Mouse (Mus musculus): ENCODE results near the gene Rngtt. TPM values are rescaled to one million over a fixed set of nuclear protein-coding genes. Genes with fewer than 3 reads are reported as not detected.

Gene Rngtt
- total RNA-seq, 2 experiments from 2014 or later = 25.3 to 27.2 TPM

DNA sequence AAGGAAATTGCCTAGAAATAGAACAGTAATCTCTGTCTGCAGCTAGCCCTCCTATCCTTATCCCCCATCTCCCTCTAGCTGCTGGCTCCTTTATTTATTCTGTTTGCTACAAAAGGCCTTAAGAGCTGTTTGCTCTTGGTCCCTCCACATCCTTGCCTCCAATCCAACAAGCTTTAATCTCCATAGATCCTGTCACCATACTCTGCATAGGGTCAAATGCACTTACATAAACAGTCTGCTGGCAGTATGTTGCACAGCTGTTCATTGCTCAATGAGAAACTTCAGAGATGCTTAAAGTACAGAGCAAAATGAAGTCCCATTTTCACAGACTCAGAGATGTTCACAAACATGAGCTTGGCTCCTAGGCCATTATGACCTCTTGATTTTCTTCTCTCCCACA, 196.5 kb downstream of the Rngtt start:
- no peak for DNase-seq (ENCODE audit: extremely low spot score in 1 of 2, low spot score in 1 of 2)

- DNase-seq (ENCODE audit: extremely low spot score in 1 of 2, low spot score in 1 of 2) = no peak
Observed at GRCm38 (mm10) chr4:33510544-33510943, 200.4 kb downstream of the Rngtt start.

DNA sequence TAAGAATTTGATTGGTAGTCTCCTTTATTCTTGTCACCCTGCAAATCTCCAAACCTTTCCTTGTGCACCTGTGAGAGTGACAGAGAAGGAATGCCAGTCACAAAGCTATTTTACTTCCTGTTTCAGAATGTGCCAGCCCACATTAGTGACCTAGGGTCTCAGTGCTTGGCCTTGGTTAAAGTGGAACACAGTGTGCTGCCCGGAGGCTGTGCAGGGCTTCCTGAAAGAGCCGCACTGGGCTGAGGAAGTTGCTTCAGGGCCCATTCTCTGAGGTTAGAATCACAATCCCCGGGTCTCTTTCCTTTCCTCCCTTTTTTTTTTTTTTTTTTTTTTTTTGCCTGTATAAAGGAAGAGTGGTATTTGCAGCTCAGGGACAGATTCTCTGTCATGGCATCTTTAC, 203.3 kb downstream of the Rngtt start:
- no peak for DNase-seq (ENCODE audit: extremely low spot score in 1 of 2, low spot score in 1 of 2)

DNA sequence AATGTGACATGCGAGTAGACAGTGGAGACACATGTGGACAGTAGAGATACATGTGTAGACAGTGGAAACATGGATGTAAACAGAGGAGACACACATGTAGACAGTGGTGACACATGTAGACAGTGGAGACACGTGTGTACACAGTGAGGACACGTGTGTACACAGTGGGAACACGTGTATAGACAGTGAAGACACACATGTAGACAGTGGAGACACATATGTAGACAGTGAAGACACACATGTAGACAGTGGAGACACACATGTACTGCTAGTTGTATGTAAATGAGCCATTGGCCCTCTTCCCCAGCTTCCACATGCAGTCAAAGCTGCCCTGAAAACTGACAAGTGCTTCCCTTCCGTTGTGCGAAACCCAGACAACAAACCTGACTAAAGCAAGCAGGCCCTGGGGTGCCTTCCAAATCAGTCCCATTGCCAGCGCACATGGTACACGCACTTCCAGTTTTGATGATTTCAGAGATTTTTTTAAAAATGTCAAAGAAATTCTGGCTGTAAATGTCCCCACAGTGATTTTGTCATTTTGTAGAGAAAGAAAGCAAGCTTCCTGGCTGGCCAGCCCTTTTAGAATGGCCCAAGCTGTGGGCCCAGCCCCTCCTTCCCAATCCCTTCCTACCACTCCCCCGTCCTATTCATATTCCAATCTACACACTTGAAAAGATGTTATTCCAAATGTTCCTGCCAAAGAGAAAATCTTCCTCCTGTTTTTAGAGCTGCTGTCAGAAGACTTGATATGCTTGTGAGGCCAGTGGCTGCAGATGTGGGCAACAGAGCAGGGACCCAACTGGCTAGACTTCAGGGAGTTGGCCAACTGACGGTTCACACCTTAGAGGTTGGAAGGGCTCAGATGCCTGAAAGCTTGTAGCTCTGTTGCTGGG, 204.2 kb downstream of the Rngtt start:
- no peak for DNase-seq (ENCODE audit: extremely low spot score in 1 of 2, low spot score in 1 of 2)

DNA sequence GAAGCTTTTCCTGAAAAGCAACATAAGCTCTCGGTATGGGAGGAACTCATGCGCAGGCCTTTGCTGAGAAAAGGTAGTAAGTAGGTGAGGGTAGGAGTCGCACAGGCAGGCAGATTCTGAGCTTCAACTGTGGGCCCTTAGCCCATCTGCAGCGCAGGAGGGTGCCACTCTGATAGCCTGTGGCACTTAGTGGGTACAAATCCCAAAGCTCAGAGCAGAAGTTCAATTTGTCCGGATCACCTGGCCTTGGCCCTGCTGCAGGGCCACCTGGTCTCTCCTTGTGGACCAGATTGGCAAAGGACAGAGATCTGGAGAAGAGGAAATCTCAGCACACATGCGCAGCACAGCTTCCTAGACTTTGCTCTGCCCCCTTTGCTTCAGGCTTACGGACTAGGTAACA, 210.1 kb downstream of the Rngtt start:
- no peak for DNase-seq (ENCODE audit: extremely low spot score in 1 of 2, low spot score in 1 of 2)

- no peak for DNase-seq (ENCODE audit: extremely low spot score in 1 of 2, low spot score in 1 of 2)
Observed at GRCm38 (mm10) chr4:33520938-33521337, 210.8 kb downstream of the Rngtt start.

- no peak for DNase-seq (ENCODE audit: extremely low spot score in 1 of 2, low spot score in 1 of 2)
Observed at GRCm38 (mm10) chr4:33523774-33524173, 213.7 kb downstream of the Rngtt start.

DNA sequence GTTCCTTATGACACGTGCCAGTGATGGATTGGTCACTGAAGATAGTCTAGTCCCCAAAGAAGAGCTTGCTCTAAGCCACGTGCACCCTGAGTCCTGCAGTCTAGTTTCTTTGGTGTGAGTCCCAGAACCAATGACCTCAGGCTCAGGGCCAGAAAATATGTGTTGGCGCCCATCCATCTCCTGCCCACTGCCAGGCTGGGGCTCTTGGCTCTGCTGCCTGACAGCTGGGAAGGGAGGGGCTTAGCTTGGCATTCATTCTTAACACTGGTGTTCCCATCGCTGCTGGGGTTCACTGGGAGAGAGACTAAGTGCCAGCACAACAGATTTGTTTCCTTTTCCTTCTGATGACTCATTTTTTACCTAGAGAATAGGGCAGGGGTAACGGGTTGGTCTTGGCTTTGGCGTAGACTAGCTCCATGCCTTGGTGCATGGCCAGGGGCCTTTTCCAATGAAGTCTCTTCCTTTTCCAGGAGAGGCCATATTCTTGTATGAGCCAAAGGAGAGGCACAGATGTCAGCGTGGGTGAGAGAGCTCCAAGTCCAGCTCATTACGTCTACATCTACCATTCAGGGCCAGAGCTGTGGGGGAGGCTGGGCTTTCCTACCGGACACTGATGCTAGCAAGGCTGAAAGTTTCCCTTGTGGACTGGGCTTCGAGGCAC, 214.5 kb downstream of the Rngtt start:
- peak; percentile 50 to 65 for DNase-seq (ENCODE audit: extremely low spot score in 1 of 2, low spot score in 1 of 2)

DNA sequence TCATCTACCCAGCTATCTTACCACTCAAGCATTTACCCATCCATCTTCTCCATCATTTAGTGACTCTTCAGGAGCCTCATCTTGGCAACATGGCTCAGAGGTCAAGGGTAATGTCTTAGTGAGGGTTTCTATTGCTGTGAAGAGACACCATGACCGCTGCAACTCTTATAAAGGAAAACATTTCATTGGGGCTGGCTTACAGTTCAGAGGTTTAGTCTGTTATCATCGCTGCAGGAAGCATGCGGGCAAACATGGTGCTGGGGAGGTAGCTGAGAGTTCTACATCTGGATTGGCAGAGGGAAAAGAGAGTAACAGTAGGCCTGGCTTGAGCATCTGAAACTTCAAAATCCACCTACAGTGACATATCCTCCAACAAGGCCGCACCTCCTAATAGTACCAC, 215.2 kb downstream of the Rngtt start:
- DNase-seq (ENCODE audit: extremely low spot score in 1 of 2, low spot score in 1 of 2) = no peak

DNA sequence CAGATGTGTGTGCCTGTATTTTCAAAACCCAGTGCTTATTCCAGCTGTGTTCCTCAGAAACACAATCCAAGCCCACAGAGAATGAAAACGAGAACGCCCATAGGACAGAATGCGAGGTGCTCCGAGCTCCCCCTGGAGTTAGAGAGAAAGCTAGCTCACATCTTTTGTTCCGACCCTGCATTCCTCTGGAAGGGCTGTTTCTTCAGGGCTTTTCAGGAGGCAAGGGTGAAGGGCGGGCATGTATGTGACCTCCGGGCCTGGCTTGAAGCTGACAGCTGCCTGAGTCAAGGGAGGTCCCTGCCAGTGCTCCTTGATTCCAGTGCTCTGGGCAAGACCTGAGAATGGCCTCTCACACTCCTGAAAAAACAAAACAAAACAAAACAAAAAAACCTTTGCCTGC, 216.0 kb downstream of the Rngtt start:
- DNase-seq (ENCODE audit: extremely low spot score in 1 of 2, low spot score in 1 of 2) = no peak

GRCm38 (mm10) chr4:33526675-33527074, 216.6 kb downstream of the Rngtt start:
- DNase-seq (ENCODE audit: extremely low spot score in 1 of 2, low spot score in 1 of 2) = peak in 1 of 2 experiments; percentile 41

- DNase-seq (ENCODE audit: extremely low spot score in 1 of 2, low spot score in 1 of 2) = no peak
Observed at GRCm38 (mm10) chr4:33532596-33532995, 222.5 kb downstream of the Rngtt start.

- no peak for DNase-seq (ENCODE audit: extremely low spot score in 1 of 2, low spot score in 1 of 2)
Observed at GRCm38 (mm10) chr4:33544755-33545576, 234.9 kb downstream of the Rngtt start.

- no peak for DNase-seq (ENCODE audit: extremely low spot score in 1 of 2, low spot score in 1 of 2)
Observed at GRCm38 (mm10) chr4:33545577-33545879, 235.4 kb downstream of the Rngtt start.

DNA sequence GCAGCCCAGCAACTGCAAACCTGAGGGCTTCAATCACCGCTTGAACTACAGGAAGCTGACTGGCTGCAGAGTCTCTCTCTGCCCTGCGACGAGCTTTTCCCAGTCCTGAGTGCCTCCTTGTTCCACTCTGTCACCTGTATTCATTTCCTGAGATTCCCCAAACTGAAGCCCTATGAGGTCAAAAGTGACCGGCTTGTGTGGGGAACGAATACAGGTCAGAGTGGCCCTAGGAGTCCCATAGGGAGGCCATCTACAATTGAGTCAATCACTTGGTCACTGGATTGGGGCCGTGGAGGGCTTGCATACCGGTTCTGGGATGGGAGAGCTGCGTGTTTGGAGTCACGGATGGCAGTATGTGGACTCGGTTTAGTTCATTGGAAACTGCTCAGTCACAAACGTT, 236.2 kb downstream of the Rngtt start:
- DNase-seq (ENCODE audit: extremely low spot score in 1 of 2, low spot score in 1 of 2) = no peak

- no peak for DNase-seq (ENCODE audit: extremely low spot score in 1 of 2, low spot score in 1 of 2)
Observed at GRCm38 (mm10) chr4:33547315-33547929, 237.3 kb downstream of the Rngtt start.

DNA sequence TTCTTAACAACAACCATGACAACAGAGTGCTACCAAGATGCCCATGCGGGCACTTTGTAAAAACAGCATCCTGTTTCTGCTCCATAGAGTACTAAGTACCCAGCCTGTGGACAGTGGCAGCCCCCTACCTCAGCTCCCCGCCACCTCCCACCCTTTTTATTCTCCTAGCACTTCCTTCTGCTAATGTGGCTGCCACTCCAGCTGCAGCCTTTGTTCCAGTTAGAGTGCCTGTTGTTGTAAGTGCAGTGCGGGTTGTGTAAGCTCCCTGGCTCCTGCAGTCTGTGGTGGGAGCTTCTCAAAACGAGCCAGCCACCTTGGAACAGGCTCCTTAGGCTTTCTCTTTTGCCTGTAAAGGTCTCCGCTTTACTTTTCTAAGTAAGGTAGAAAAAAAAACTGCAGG, 239.5 kb downstream of the Rngtt start:
- no peak for DNase-seq (ENCODE audit: extremely low spot score in 1 of 2, low spot score in 1 of 2)

Measured in layer of hippocampus, postnatal 25 days (tissue).